8 mouse cellular contexts compared by ENCODE assay signal in the genomic region with DNA sequence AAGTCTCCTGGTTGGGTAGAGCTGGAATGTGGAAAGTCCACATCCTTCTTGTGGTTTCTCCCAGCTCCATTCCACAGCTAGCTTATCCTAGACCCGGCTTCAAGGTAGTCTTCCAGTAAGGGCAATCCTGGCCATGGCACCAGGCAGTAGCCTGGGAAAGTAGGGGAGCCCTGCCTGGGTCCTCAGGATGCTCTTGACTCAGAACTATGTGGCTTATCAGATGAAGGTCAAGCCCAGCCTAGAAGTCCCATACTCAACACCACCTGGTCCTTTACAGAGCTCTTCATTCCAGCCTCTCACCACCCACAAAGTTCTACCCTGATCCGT. TPM values are rescaled to one million over a fixed set of nuclear protein-coding genes. Genes with fewer than 3 reads are reported as not detected.
A peak's percentile ranks its signal among the peaks of the same experiment; 100 is the strongest.
DNase-seq lines count a peak whose midpoint lies in the region; ATAC-seq and TF ChIP-seq lines count a peak whose summit lies in the region.

No protein-coding gene starts in this region.

- H3K27ac ChIP-seq in heart, postnatal 0 days (ENCODE audit: low read depth) = no peak overlapping the region
- H3K27ac ChIP-seq in ES-E14 (ENCODE audit: insufficient read depth, low read depth, low read length, poor library complexity, severe bottlenecking) (no peak overlapping the region), macrophage (peak overlapping the region; percentile 93)
- no peak overlapping the region for H3K27ac ChIP-seq in forebrain, embryonic 15.5 days (replicated peaks)

- 35% methylated on average over 2 of the region's 2 CpGs for WGBS in heart, postnatal 0 days
- WGBS in forebrain, embryonic 15.5 days = 34% methylated on average over 2 of the region's 2 CpGs
- 25% methylated on average over 2 of the region's 2 CpGs for WGBS in macrophage (ENCODE audit: missing documents)

- H3K4me2 ChIP-seq in heart, postnatal 0 days (ENCODE audit: low read depth, low read length) = peak overlapping the region; percentile 7; the same call in 1 of the 2 replicates
- peak overlapping the region; percentile 84 for H3K4me2 ChIP-seq in forebrain, embryonic 15.5 days (replicated peaks)

- H3K27me3 ChIP-seq in heart, postnatal 0 days (ENCODE audit: control insufficient read depth, insufficient read depth, low read length) = no peaks in the 10 kb centered on the region
- no peaks in the 10 kb centered on the region for H3K27me3 ChIP-seq in forebrain, embryonic 15.5 days

- no peak for DNase-seq in heart, postnatal 0 days (ENCODE audit: low spot score)
- no peak for DNase-seq in heart, postnatal 36 days
- DNase-seq in ES-E14 (ENCODE audit: low read depth, low spot score) = no peak
- DNase-seq in right cerebral cortex, postnatal 10 days (ENCODE audit: low spot score in 2 of 2) = no peak
- DNase-seq in urinary bladder, adult 2 months (ENCODE audit: low spot score) = no peak

- no peak for TF ChIP-seq EP300 in heart, postnatal 0 days (IDR thresholded peaks at IDR 0.05; ENCODE audit: low read depth)

- no peak for TF ChIP-seq CTCF in heart, postnatal 0 days (IDR thresholded peaks at IDR 0.05; ENCODE audit: low read depth)

- in situ Hi-C loops in ES-E14 (cut with MboI; ENCODE audit: low sequenced_read_pairs in 2 of 2, unreplicated experiment in 2 of 2) = no loop called here

- peaks cover 57% of the 10 kb centered on the region for H3K79me2 ChIP-seq in macrophage (ENCODE audit: inconsistent target)

- no peaks in the 10 kb centered on the region for H3K9me3 ChIP-seq in heart, postnatal 0 days (replicated peaks; ENCODE audit: control insufficient read depth, low read length)
- no peaks in the 10 kb centered on the region for H3K9me3 ChIP-seq in ES-E14 (ENCODE audit: control insufficient read depth, insufficient read depth, low read depth, low read length)
- H3K9me3 ChIP-seq in forebrain, embryonic 15.5 days = no peaks in the 10 kb centered on the region

- intact Hi-C loops in heart, postnatal 36 days (cut with DNase I) = no loop called here

- no peak for ATAC-seq in heart, postnatal 0 days (ENCODE audit: insufficient read depth, low read depth)
- ATAC-seq in forebrain, embryonic 15.5 days (replicated peaks) = no peak
- no peak for ATAC-seq in activated CD4-positive, CD25-positive, alpha-beta regulatory T cell, adult 4 months

- peak overlapping the region; percentile 65; the same call in 1 of the 2 replicates for H3K4me3 ChIP-seq in heart, postnatal 0 days (ENCODE audit: low read depth, low read length)
- peak overlapping the region; percentile 87 to 99 for H3K4me3 ChIP-seq in ES-E14 (ENCODE audit: insufficient read depth in 1 of 2, low read depth in 1 of 2, low read length in 2 of 2, poor library complexity in 1 of 2, severe bottlenecking in 1 of 2)
- H3K4me3 ChIP-seq in forebrain, embryonic 15.5 days = peak overlapping the region; percentile 79
- H3K4me3 ChIP-seq in macrophage (ENCODE audit: inconsistent target) = peak overlapping the region; percentile 68

- H3K4me1 ChIP-seq in heart, postnatal 0 days (ENCODE audit: control insufficient read depth, insufficient read depth) = peaks cover 12% of the 10 kb centered on the region
- H3K4me1 ChIP-seq in ES-E14 (ENCODE audit: control insufficient read depth in 2 of 2, insufficient read depth in 2 of 2, low read length in 2 of 2, poor library complexity in 1 of 2) = peaks cover 3 to 31% of the 10 kb centered on the region in 2 experiments; a peak in 3 of 4 replicates
- peaks cover 14% of the 10 kb centered on the region for H3K4me1 ChIP-seq in forebrain, embryonic 15.5 days

- no peak overlapping the region for H3K9ac ChIP-seq in heart, postnatal 0 days (replicated peaks; ENCODE audit: low read depth, low read length)
- peak overlapping the region; percentile 93; the same call in 1 of the 2 replicates for H3K9ac ChIP-seq in ES-E14 (ENCODE audit: insufficient read depth, low read depth, low read length, poor library complexity, severe bottlenecking)
- H3K9ac ChIP-seq in forebrain, embryonic 15.5 days (replicated peaks) = no peak overlapping the region

- H3K36me3 ChIP-seq in heart, postnatal 0 days (replicated peaks; ENCODE audit: control insufficient read depth, insufficient read depth, low read length) = no peaks in the 10 kb centered on the region
- H3K36me3 ChIP-seq in ES-E14 (ENCODE audit: control insufficient read depth, insufficient read depth, low read length, poor library complexity, severe bottlenecking) = no peaks in the 10 kb centered on the region; the same call in 1 of the 2 replicates
- H3K36me3 ChIP-seq in forebrain, embryonic 15.5 days = no peaks in the 10 kb centered on the region
- no peaks in the 10 kb centered on the region for H3K36me3 ChIP-seq in macrophage (ENCODE audit: inconsistent target)

TF ChIP-seq in ES-E14, 5 proteins besides CTCF, POLR2A, EP300 and RAD21:
- TF ChIP-seq ZNF384 (IDR thresholded peaks at IDR 0.05; ENCODE audit: low read depth, low read length) (no peak), ZC3H11A (IDR thresholded peaks at IDR 0.05; ENCODE audit: borderline replicate concordance, low read depth, low read length) (no peak), CHD2 (IDR thresholded peaks at IDR 0.05; ENCODE audit: low read depth, low read length) (no peak), HCFC1 (IDR thresholded peaks at IDR 0.05; ENCODE audit: borderline replicate concordance, insufficient read depth, low read length) (no peak), MAFK (IDR thresholded peaks at IDR 0.05; ENCODE audit: insufficient read depth, low read depth, low read length) (no peak)
TF ChIP-seq in ES-E14: peak in this region for 0.

RNA-seq across cellular contexts. Expression of a gene that starts 1.0 kb away (rescaled TPM):
- 3.3 and 5.1 TPM in 2 replicates for total RNA-seq in heart, postnatal 0 days (2014; rRNA removed; ENCODE audit: low replicate concordance)
- 2.6 and 3.6 TPM in 2 replicates for polyA plus RNA-seq in heart, postnatal 0 days (2015; fragmentation: Nextera tagmentation; extraction: Ambion mirVana)
- total RNA-seq in heart, postnatal 36 days (2021) = 1 to 10 TPM; 1.1 to 1.3 TPM
- total RNA-seq in ES-E14 (2012; rRNA removed) = 20.0 and 27.0 TPM in 2 replicates
- 24.3 TPM in 2 replicates for polyA plus RNA-seq in forebrain, embryonic 15.5 days (2015; fragmentation: Nextera tagmentation; extraction: Ambion mirVana)
- total RNA-seq in macrophage (2018; cell fraction: chromatin; rRNA removed) = 10 to 100 TPM; 21.4 to 95.1 (median 52.9) TPM
- total RNA-seq in macrophage (2018; cell fraction: cytosol; rRNA removed) = 10 to 100 TPM; 25.4 to 71.0 (median 45.4) TPM
- total RNA-seq in macrophage (2018; cell fraction: nucleus; rRNA removed) = 10 to 100 TPM; 23.3 to 93.1 (median 48.3) TPM
- polyA plus RNA-seq in macrophage (2018) = 28.7 to 54.6 TPM (median 46.3 TPM) in 3 replicates
- 10 to 100 TPM; 43.2 to 44.9 TPM for polyA plus RNA-seq in activated CD4-positive, CD25-positive, alpha-beta regulatory T cell, adult 4 months (2017; shearing (Covaris generic))
- polyA plus RNA-seq in urinary bladder, adult 2 months (2012; rRNA removed) = 15.7 and 18.8 TPM in 2 replicates
